Mouse (Mus musculus) limb, embryonic 11.5 days (tissue): ENCODE measurements around the gene Ccl25. TPM values are rescaled to one million over a fixed set of nuclear protein-coding genes. Genes with fewer than 3 reads are reported as not detected.

ENCODE experiments used
- ATAC-seq: fragments of 200-750 bp; cut with Nextera tagmentation; 2 replicates; pipeline ENCODE4 v1.8.0; 2017; ENCODE audit warnings: low read depth; ENCODE audit not compliant: insufficient number of reproducible peaks, low FRiP score, low TSS enrichment
- DNase-seq: peaks from one replicate; pipeline ENCODE4 v3.0.0-alpha.2; 2015; ENCODE audit warnings: low spot score
- H3K27ac ChIP-seq: fragments of 300-500 bp; sonication (generic); replicated peaks from 2 replicates; pipeline ENCODE4 v1.5.1; 2014; ENCODE audit warnings: low read depth, mild to moderate bottlenecking, low read length
- H3K27me3 ChIP-seq: fragments of 300-500 bp; sonication (generic); 2 replicates; pipeline ENCODE4 v1.6.1; 2014; ENCODE audit warnings: mild to moderate bottlenecking, low read length, mixed read lengths; ENCODE audit not compliant: control insufficient read depth, insufficient read depth
- H3K36me3 ChIP-seq: fragments of 300-500 bp; sonication (generic); 2 replicates; pipeline ENCODE4 v1.6.1; 2014; ENCODE audit warnings: mild to moderate bottlenecking, low read length, moderate library complexity, mixed read lengths; ENCODE audit not compliant: control insufficient read depth, insufficient read depth
- H3K4me1 ChIP-seq: fragments of 300-500 bp; sonication (generic); 2 replicates; pipeline ENCODE4 v1.6.1; 2014; ENCODE audit warnings: low read length, mixed read lengths; ENCODE audit not compliant: control insufficient read depth, insufficient read depth
- H3K4me2 ChIP-seq: fragments of 300-500 bp; sonication (generic); 2 replicates; pipeline ENCODE4 v1.6.1; 2014; ENCODE audit warnings: low read depth, mild to moderate bottlenecking, moderate library complexity; ENCODE audit not compliant: severe bottlenecking
- H3K4me3 ChIP-seq: fragments of 300-500 bp; sonication (generic); 2 replicates; pipeline ENCODE4 v1.5.1; 2014; ENCODE audit warnings: low read depth, low read length
- H3K9ac ChIP-seq: fragments of 300-500 bp; sonication (generic); 2 replicates; pipeline ENCODE4 v1.6.1; 2014; ENCODE audit warnings: mild to moderate bottlenecking, low read length
- H3K9me3 ChIP-seq: fragments of 300-500 bp; sonication (generic); 2 replicates; pipeline ENCODE4 v1.6.1; 2016; ENCODE audit warnings: low read length; ENCODE audit not compliant: control insufficient read depth
- WGBS: fragments of 180-500 bp; shearing (Covaris S2); extraction: QIAGEN DNeasy Blood & Tissue Kit; methylation state at CpG from one replicate; pipeline ENCODE4 v1.1.7; 2014; 5-methylcytosine and 5-hydroxymethylcytosine counted together
- polyA plus RNA-seq: library from polyadenylated mRNA; unstranded; fragments of >200 nt; fragmentation: Nextera tagmentation; extraction: Ambion mirVana; gene quantifications from 2 replicates; pipeline ENCODE4 v1.2.1, GENCODE M21; 2014

Gene Ccl25
- polyA plus RNA-seq = 18.2 and 20.8 TPM in 2 replicates

DNA sequence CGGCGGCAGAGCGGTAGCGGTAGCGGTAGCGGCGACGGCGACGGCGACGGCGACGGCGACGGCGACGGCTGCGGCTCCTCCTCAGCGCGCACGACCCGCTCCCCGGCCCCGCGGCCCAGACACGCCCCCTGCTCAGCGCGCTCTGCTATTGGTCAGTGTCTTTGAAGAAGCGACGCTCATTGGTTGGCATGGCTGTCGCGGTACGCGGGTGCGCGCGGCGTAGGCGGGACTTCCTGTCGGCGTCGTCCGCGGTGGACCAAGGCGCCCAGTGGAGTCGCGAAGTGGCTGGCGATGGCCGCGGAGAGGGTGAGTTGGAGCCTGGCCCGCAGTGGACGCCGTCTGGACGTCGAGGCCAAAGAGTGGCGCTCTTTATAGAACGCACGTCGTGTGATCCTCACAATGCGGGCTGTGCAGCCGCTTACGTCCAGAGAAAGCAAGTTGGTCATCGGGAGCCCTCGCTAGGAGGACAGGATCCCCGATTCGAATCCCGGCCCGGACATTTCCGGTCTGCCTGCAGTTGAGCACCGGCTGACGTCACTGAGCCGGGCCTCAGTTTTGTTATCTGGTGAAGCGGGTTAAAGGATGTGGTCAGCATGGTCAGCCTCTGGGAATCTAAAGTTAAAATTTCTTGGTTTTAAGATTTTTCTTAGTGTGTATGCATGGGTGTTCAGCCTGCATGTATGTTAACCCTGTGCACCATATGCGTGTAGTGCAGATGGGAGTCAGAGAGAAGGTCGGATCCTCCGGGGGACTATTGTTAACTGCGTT is at the start of gene Ccl25, which contains the start of gene Elavl1:
TSS of gene Ccl25 (plus strand) at position 228 of the 768 bp plus-strand sequence.
TSS of gene Elavl1 (minus strand) at position 431 of the 768 bp plus-strand sequence.
- DNase-seq (peak; percentile 98), ATAC-seq (peak; percentile 99)
- Histone ChIP-seq H3K36me3 (peaks cover 19% of the 10 kb centered on the region), H3K4me3 (peak within 1 kb of the TSS; percentile 98), H3K27ac (peak within 1 kb of the TSS; percentile 80), H3K4me2 (peak within 1 kb of the TSS; percentile 73), H3K27me3 (no peaks in the 10 kb centered on the region), H3K9me3 (no peaks in the 10 kb centered on the region), H3K4me1 (peaks cover 3% of the 10 kb centered on the region; the same call in 1 of the 2 replicates), H3K9ac (peak within 1 kb of the TSS; percentile 99)
- under 1% methylated on average over 66 of the region's 78 CpGs for WGBS

DNA sequence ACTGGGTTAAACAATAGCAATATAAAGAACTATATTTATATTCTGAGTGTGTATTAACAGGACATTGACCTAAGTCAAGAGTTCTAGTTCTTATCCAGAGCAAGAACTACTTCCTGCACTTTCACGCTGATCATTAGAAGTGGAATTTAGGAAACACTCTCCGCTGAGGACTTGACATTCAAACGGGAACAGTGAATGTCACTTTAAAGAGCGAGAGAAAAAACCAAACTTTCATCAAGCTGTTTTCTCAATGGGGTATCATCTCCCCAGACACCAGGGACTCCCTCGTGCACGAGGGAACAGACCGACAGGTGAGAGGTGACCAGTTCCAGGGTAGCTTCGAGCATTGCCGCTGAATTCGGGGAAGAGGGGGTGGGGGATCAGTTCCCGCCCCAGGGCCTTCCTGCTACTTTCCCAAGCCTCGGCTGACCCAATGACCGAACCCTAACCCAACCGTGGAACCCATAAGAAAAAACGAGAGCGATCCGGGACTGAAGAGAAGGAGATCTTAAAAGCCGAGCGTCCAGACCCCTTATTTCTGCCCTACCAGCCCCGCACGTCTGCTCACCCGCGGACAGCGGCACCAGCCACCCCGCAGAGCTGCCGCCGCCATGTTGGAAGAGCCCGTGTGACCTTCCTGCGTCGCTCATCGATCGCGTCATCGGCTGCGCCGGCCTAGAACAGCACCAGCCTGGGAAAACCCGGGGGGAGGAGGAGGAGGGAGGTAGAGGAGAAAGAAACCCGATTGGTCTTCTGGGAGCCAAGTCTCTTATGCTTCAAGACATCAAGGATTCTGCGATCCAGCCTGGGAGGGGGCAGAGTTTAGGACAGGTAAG is 49.5 kb upstream of the Ccl25 start, which contains the start of gene Timm44:
TSS of gene Timm44 (minus strand) at position 639 of the 836 bp plus-strand sequence.
- Histone ChIP-seq H3K27me3 (no peaks in the 10 kb centered on the region), H3K36me3 (peaks cover 6% of the 10 kb centered on the region), H3K9ac (peak within 1 kb of the TSS; percentile 79), H3K4me1 (peaks cover 6% of the 10 kb centered on the region; the same call in 1 of the 2 replicates), H3K9me3 (no peaks in the 10 kb centered on the region), H3K4me3 (peak within 1 kb of the TSS; percentile 63), H3K4me2 (peak within 1 kb of the TSS; percentile 56), H3K27ac (no peak within 1 kb of the TSS)
- peak; percentile 96 for ATAC-seq
- peak; percentile 97 for DNase-seq
- WGBS = under 1% methylated on average over 39 of the region's 39 CpGs

DNA sequence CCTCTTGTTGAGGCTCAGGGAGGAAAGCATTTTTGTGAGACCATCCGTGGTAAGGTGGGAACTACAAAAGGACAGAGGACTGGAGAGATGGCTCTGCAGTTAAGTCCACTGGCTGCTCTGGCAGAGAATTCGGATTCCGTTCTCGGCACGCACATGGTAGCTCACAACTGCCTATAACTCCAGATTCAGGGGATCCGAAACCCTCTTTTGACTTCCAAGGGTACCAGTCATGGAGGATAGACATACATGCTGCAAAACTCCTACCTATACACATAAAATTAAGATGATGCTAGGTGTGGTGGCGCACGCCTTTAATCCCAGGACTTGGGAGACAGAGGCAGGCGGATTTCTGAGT is 48.9 kb upstream of the Ccl25 start:
- Histone ChIP-seq H3K9me3 (no peaks in the 10 kb centered on the region), H3K9ac (peak overlapping the region; percentile 79), H3K27me3 (no peaks in the 10 kb centered on the region), H3K4me3 (peak overlapping the region; percentile 63), H3K4me1 (peaks cover 6% of the 10 kb centered on the region; the same call in 1 of the 2 replicates), H3K4me2 (peak overlapping the region; percentile 56), H3K36me3 (peaks cover 6% of the 10 kb centered on the region), H3K27ac (no peak overlapping the region)
- WGBS = 27% methylated on average over 9 of the region's 9 CpGs
- no peak for ATAC-seq
- no peak for DNase-seq

DNA sequence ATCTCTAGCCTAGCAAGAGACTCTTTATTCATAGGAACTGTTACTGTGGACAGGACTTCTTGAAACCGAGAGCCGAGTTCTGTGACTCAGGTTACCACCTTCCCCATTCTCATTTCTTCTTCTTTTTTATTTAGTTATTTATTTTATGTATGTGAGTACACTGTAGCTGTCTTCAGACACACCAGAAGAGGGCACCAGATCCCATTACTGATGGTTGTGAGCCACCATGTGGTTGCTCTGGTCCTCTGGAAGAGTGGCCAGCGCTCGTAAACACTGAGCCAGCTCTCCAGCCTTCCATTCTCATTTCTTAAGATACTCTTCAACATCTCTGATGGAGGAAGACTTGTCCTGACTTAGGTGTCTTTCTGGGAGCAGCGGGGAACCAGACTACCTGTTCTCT is 32.3 kb upstream of the Ccl25 start:
- no peak overlapping the region for H3K4me2 ChIP-seq
- no peaks in the 10 kb centered on the region for H3K27me3 ChIP-seq
- H3K9ac ChIP-seq = no peak overlapping the region
- no peaks in the 10 kb centered on the region for H3K4me1 ChIP-seq
- no peak for ATAC-seq
- H3K9me3 ChIP-seq = no peaks in the 10 kb centered on the region
- 88% methylated on average over 5 of the region's 5 CpGs for WGBS
- H3K36me3 ChIP-seq = peaks cover 18% of the 10 kb centered on the region
- DNase-seq = no peak
- H3K27ac ChIP-seq = no peak overlapping the region
- H3K4me3 ChIP-seq = no peak overlapping the region

DNA sequence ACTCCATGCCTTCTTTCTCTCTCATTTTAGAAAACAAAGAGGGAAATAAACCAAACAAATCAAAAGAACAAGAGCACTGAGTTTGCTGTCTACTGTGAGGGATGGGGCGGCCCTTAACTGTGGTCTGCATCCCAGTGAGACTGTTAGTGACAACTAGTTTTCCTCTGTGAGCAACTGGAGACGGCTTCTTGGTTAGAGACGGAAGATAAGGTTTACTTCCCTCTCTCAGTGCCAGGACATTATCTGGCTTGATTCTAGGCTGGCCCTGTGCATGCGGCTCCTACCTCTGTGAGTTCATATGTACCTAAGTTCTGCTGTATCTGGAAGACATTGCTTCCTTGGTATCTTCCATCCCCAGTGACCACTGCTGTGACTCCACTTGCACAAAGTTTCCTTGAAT is 27.2 kb upstream of the Ccl25 start:
- ATAC-seq (no peak), DNase-seq (no peak)
- Histone ChIP-seq H3K27me3 (no peaks in the 10 kb centered on the region), H3K4me1 (no peaks in the 10 kb centered on the region), H3K4me3 (no peak overlapping the region), H3K9ac (no peak overlapping the region), H3K36me3 (peaks cover 29% of the 10 kb centered on the region; the same call in 1 of the 2 replicates), H3K9me3 (no peaks in the 10 kb centered on the region), H3K27ac (no peak overlapping the region), H3K4me2 (no peak overlapping the region)
- 94% methylated on average over 4 of the region's 4 CpGs for WGBS

DNA sequence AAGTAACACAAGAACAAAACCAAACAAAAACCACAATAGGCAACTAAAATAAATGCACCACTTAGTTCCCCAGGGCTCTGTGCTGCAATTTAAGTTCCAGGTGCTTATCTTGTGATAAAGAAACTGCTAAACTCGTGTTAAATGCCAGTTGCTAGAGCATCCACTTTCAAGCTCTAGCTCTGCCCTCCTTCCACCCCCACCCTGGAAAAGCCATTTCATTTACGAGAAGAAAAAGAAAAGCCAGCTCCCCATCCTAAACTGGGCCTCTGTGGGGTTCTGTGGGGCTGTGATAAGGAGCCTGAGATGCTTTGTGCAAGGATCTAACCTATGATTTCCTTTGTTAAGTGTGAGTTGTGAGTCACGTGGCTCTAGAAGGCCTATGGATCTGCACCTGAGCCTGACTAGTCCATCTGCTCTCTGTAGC is 20.9 kb upstream of the Ccl25 start:
- Histone ChIP-seq H3K9ac (no peak overlapping the region), H3K9me3 (no peaks in the 10 kb centered on the region), H3K4me1 (no peaks in the 10 kb centered on the region), H3K27ac (no peak overlapping the region), H3K36me3 (peaks cover 36% of the 10 kb centered on the region), H3K27me3 (no peaks in the 10 kb centered on the region), H3K4me2 (no peak overlapping the region), H3K4me3 (no peak overlapping the region)
- no peak for DNase-seq
- WGBS = 84% methylated on average over 3 of the region's 3 CpGs
- no peak for ATAC-seq

DNA sequence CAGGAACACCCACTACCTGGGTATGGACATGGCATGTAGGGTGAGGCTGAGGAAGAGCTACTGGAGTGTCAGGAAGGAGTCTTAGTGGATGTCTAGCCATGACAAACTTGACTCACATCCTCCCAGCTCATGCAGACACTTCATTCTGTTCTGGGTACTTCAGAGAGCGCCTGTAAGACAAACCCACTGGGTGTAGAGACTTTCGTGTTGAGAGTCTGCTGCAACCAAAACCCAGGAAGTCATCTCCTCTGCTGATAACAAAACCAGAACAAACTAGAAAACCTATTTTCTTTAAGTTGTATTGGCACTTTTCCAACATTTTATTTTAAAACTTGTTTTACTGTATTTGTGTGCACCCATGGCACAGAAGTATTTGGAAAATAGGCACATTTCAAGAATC is 19.2 kb upstream of the Ccl25 start:
- 95% methylated on average over 2 of the region's 2 CpGs for WGBS
- Histone ChIP-seq H3K27me3 (no peaks in the 10 kb centered on the region), H3K4me3 (no peak overlapping the region), H3K4me1 (no peaks in the 10 kb centered on the region), H3K4me2 (no peak overlapping the region), H3K36me3 (peaks cover 27% of the 10 kb centered on the region), H3K27ac (no peak overlapping the region), H3K9me3 (no peaks in the 10 kb centered on the region), H3K9ac (no peak overlapping the region)
- DNase-seq (no peak), ATAC-seq (no peak)

DNA sequence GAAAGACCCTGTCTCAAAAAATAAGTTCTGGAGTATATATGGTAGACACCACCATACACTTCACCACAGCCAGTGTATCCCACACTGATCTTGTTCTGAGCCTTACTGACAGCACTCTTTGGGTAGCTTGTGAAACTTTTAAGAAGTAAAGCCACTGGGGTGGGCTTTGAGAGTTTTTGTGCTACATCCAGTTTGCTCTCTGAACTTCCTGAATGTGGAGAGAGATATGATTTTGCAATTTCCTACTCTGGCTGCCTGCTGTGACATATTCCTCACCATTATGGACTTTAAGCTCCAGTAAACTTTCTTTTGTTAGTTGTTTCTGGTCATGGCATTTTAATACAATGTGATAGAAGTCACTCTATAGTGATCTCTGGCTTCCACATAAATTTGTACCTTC is 12.9 kb upstream of the Ccl25 start:
- Histone ChIP-seq H3K4me3 (no peak overlapping the region), H3K27me3 (no peaks in the 10 kb centered on the region), H3K9ac (no peak overlapping the region), H3K27ac (no peak overlapping the region), H3K4me1 (no peaks in the 10 kb centered on the region), H3K36me3 (peaks cover 8% of the 10 kb centered on the region), H3K4me2 (no peak overlapping the region), H3K9me3 (no peaks in the 10 kb centered on the region)
- ATAC-seq = no peak
- DNase-seq = no peak
